Mouse (Mus musculus): Measurements from ENCODE around the gene Cyp11a1.

DNA sequence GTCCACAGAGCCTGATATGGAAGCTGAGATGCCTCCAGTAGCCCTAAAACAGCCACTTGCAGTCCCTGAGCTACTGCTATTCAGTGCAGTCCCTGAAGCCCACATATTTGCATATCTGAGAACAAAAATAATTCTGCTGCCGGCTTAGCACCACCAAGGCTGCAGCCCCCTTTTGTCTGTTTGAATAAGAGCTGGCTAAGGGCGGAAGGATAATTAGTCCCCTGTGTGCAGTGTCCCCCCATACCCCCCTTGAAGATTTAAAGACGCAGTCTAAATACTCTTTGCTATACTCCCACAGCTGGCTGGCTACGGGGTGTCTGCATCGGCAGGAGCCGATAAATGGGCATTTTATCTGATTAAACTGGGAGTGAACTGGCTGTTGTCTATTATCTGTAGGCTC lies 42.4 kb downstream of the Cyp11a1 start:
- no peak for TF ChIP-seq CTCF (IDR thresholded peaks at IDR 0.05; ENCODE audit: low read depth)
- no peak for TF ChIP-seq EP300 (optimal IDR thresholded peaks at IDR 0.05)

Measured in stomach, postnatal 0 days (tissue).